Mouse (Mus musculus): Measurements from ENCODE around the gene Pla2g12b. TPM values are rescaled to one million over a fixed set of nuclear protein-coding genes. Genes with fewer than 3 reads are reported as not detected.
A peak's percentile ranks its signal among the peaks of the same experiment; 100 is the strongest.

The Pla2g12b gene
- total RNA-seq, 2 experiments from 2014 or later, result not detected

DNA sequence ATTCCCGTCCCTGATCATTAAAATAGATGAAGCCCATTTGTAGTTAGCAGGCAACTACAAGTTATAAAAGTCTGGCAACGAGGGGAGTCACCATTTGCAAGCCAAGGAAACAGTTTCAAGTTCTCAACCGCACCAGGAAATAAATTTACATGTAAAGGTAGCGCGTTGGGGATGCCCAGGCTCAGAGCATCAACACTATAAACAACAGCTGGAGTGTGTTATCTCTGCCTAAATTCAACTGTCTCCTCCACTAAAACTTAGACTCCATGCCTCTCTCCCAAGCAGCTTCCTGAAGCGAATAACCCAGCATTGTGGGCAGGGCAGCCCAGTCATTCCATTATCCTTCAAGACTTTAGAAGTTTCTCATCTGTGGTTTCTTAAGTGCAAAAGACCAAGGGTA lies 5.0 kb downstream of the Pla2g12b start:
- intact Hi-C loops (cut with DNase I), result no loop called here
- DNase-seq, result no peak

DNA sequence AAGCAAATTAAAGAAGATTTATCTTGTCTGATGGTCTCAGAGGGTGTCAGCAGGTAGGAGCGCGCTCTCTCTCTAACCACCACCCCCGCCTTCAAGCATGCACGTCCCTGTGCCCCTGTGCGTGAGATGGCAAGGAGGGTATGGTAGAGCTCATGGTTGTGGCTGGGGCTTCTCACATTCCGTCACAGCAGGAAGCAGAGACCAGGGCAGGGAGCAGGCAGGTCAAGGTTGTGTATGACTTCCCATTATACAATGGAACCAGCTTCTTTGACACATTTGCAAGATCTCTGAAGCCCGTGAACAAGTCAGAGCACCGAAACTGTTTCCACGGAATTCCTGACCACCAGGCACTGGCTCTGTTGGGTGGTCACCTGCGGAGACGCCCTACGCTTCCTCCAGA lies 6.8 kb downstream of the Pla2g12b start:
- intact Hi-C loops (cut with DNase I), result no loop called here

DNA sequence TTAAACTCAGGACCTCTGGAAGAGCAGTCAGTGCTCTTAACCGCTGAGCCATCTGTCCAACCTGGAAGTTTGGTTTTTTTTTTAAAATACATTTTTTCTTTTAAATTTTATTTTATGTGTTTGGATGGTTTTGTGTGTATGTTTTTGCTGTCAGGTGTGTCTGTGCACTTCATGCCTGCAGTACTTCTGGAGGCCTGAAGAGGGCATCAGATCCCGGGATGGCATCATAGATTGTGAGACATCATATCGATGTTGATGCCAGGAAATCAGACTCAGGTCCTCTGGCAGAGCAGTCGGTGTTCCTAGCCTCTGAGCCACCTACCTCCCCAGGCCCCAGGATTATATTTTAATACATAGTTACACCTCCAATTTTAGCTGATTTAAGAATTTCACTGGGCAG lies 10.3 kb downstream of the Pla2g12b start:
- no peak for DNase-seq
- intact Hi-C loops (cut with DNase I), result no loop called here

More for the DNA sequence above, 6.8 kb downstream of the Pla2g12b start:
- DNase-seq, result no peak

DNA sequence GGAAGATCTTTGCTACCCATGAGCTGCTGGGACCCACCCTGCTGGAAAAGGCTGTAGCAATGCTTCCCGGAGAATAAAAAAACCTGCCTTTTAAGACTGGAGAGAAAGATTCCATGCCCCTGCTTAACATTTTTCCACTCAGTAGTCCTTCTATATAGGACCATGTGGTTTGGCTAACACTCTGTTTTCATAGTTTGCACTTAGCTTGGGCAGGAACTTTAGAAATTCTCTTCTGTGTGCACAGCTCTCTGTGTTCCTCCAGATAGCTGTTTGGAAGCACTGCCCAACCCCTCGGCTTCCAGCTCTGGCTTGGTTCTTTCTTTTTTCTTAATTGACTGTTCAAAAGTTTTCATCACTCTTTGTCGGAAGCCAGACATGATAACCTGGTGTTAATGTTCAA lies 13.2 kb downstream of the Pla2g12b start:
- DNase-seq, result no peak
- intact Hi-C loops (cut with DNase I), result no loop called here

DNA sequence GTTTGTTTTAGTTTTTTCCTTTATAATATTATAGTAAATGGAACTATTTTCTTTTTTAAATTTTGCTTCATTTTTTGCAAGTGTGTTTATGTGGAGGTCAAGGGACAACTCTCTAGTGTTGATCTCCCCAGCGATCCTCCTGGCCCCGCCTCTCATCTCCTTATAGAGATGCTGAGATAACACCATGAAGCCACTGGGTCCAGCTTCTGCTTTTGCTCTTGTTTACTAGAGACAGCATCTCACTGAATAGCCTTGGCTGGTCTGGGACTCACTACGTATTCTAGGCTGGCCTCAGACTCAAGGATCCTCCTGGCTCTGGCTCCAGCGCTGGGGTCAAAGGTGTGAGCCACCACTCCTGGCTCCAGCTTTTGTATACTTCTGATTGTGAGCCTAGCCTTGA lies 16.1 kb downstream of the Pla2g12b start:
- no peak for DNase-seq
- intact Hi-C loops (cut with DNase I), result no loop called here

DNA sequence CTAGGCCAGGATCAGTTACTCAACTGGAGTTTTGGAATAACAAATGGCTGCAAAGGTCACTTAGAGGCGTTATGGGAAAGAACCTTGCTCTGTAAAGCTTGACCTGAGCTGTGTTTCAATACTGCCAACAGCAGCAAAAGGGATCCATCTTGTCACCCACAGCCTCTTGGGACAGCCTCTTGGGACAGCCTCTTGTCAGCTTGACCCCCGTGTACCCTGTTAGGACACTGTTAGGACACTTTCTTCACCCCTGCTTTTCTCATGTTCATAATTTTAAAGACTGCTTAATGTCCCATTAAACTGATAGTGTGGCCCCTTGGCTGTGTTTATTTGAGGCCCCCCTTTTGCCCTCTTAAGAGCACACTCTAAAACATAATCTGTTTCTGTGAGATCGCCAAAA lies 21.0 kb downstream of the Pla2g12b start:
- intact Hi-C loops (cut with DNase I), result no loop called here
- DNase-seq, result no peak

DNA sequence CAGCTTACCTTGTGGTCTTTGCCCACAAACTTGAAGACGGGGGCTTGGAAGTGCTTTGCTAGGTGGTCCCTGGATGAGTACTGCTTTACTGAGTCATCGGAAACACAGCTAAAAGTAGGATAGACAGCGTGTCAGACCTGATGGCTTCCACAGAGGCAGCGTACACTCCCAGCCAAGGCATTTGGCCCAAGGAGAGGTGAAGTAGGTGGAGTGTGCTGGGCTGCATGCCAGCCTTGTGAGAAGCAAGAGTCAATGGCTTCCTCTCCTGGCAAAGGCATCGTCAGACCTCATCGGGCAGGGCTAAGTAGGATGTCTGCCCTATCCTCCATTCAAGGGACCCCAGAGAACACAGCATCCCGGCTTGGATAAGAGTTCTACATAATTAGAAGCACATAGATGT lies 21.9 kb downstream of the Pla2g12b start:
- intact Hi-C loops (cut with DNase I), result no loop called here
- peak; percentile 63 to 73 for DNase-seq

DNA sequence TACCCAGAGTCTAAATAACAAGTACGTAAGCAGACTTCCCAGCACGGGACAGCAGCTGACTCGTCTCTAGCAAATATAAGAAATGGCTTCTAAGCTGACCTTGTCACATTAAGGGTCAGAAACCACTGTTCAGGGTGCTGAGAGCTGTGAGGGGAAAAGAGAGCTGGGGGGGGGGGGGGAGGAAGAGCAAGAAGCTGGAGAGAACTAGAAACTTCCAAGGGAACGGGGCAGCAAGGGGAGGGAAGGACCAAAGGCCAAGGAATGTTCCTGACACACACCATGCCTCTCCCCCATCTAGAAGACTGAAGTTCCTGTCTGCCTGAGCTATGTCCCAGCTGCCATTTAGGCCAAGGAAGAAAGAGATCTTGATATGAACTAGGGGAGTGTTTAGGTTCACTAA lies 22.9 kb downstream of the Pla2g12b start:
- no peak for DNase-seq
- intact Hi-C loops (cut with DNase I), result no loop called here

DNA sequence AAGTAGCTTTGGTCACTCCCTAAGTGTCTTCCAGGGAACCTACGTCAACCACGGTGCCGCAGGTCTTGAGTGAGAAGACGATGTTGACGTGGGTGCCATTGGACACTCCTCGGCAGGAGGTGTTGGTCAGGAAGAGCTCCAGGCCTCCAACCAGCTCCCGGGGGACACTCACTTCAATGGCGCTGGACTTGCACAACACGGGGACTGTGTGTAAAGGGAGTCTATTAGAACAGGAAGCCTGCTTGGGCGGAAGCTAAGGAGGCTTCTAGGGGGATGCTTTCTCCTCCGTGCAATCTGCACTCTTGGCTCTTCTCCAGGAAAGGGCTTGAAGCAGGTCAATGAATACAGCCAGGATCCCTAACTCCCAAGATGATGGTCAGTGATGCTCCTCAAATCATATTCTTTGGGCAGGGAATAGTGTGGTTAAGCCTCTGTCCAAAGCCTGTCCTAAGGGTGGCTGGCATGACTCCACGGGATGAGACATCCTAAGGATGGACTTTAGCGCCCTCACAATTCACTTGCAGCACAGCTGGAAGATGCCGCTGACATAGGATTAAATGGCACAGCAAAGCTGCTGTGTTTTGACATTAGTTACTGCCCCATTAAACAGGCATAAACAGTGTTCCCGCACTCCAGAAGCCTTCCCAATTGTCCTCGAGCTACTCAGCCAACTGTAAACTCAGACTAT lies 26.1 kb downstream of the Pla2g12b start:
- intact Hi-C loops (cut with DNase I), result no loop called here

DNA sequence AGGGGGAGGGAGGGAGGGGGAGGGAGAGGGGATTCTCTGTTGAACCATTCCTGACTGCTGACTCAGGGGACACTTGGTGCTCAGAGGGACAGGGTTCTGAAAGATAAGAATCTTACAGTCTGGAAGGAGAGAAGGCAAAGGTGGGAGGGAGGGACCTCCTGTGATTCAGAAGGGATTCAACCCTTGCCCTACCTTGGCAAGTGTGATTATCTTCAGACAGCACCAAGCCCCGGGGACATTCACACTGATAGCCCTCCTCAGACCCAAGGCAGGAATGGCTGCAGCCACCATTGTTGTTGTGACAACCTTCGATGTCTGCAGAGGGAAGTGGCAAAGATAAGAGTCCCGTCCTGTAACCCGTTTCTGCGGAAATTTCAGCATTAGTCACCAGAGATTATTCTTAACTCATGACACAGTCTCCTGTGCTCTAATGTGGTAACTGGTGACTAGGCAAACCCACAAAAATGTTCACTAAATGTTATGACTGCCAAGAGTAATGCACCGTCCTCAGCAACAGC lies 27.3 kb downstream of the Pla2g12b start:
- no peak for DNase-seq
- intact Hi-C loops (cut with DNase I), result no loop called here

More for the DNA sequence above, 26.1 kb downstream of the Pla2g12b start:
- DNase-seq, result no peak

DNA sequence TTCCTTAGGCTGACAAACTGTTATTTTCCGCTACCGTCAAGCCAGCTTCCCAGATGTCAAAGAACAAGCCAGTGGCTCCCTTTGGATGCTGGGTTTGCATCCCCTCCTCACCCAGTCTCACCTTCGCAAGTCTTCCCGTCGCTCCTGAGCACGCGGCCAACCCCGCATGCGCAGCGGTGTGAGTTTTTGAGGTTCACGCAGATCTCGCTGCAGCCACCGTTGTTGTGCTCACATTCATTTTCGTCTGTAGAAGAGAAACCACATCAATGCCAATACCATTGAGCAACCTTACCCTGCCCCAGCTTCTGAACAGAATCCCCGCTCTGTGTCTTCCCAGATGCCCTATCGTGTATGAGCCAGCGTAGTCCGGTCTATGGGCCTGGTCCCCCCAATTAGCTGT lies 32.3 kb downstream of the Pla2g12b start:
- intact Hi-C loops (cut with DNase I), result no loop called here
- DNase-seq, result no peak

DNA sequence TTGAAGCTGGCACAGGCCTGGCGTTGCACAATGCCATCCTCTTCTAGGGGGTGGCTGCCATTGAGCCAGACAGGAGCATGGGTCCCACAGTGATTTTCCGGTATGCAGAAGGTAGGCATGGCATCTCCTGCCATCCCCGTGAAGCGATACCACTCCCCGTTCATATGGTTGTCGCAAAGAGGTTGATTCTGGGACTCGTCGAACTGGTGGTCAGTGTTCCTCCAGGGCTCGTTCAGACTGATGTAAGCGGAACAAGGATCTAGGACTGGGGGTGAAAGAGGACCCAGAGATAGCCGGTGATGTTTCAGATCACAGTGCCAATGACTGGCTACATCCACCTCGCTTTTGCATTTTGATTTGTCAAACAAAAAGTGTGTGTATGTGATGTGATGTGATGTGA lies 35.2 kb downstream of the Pla2g12b start:
- intact Hi-C loops (cut with DNase I), result no loop called here

DNA sequence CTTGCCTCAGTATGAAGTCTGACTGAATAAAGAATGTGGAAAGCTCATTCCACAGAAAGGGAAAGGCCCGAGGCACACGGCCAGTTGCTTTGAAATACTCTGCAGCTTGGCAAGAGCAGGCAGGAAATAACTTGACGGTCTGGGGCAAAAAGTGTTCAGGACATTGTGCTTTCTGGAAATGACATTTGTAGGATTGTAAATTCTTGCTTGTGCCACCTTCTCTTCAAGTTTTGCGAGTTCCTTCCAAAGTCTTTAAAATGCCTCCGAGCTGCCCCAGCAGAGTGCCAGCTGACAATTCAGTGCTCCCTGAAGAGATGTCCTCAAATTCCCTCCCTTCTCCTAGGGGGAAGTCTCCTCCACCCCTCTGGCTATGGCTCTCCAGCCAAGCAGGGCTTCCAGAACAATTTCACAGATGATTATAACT lies 36.1 kb downstream of the Pla2g12b start:
- intact Hi-C loops (cut with DNase I), result no loop called here
- DNase-seq, result peak; percentile 64

More for the DNA sequence above, 35.2 kb downstream of the Pla2g12b start:
- no peak for DNase-seq

DNA sequence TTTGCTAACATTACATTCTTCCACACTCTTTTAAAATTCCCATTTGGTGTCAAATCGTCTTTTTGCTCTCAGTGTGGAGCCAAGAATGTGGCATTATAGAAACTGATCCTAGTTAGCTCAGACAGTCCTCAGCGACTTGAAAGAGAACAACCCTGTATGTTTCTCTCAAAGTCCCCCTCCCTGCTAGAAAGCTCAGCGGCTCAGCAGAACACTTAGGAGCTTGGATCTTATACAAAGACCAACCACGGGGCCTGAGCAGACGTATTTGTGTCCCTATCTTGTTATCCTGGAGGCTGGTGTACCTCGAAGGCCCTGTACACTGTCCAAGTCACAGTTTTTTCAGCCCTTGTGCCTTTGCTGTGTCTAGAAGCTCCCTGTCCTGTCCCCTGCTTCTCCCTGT lies 36.7 kb downstream of the Pla2g12b start:
- no peak for DNase-seq
- intact Hi-C loops (cut with DNase I), result no loop called here

DNA sequence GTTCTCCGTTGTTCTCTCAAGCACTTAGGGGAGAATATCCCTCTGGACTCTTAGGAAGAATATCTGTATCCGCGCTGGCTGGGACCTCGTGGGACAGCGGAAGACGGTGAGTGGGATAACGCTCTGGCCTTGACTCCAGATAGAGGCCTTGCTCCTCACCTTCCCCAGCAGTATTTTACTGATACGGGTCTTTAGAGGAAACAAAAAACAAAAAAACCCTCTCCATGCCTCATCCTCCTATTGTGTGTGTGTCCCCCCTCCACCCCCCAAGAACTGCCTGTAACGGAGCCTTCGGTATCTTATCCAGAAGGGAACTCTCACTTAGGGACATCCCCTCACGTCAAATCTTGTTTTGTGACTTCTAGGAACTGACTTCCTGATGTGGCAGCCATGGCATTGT lies 38.3 kb downstream of the Pla2g12b start, which contains the start of gene Oit3:
TSS of gene Oit3 (minus strand) at position 44 of the 400 bp plus-strand sequence.
- intact Hi-C loops (cut with DNase I), result no loop called here
- DNase-seq, result no peak

DNA sequence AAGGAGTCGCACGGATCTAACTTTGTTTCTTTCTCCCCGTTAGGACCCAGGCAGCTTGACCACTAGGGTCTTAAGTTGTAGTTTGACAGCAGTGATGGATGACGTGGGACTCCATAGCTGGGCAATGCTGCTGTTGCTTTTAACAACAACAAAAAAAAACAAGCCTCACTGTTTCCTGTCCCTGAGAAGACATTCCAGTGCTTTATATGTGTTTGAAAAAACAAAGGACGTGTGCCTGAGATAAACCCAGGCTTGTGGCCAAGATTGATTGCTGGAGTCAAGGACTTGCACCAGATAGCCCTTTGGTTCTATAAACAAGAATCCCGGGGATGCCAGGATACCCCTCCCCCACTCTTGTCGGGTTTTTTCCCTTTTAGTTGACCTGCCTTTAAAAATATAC lies 39.8 kb downstream of the Pla2g12b start:
- intact Hi-C loops (cut with DNase I), result no loop called here
- no peak for DNase-seq

DNA sequence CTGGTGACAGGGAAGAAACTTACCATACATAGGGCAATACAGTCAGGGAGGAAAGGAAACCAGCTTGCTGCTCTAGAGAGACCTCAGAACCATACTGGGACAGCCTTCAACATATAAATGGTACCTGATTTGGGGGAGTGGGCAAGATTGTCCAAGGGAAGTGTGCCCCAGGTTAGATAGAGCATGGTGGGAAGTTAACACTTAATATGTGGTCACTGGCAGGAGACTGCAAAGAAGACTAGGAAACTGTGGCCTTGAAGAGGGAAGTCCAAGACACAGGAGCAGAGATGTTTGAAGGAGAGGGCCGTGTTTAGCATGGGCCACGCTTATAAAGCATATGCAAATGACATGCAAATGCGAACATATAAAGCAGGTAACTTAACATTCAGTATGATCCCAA lies 40.6 kb downstream of the Pla2g12b start:
- intact Hi-C loops (cut with DNase I), result no loop called here
- no peak for DNase-seq

DNA sequence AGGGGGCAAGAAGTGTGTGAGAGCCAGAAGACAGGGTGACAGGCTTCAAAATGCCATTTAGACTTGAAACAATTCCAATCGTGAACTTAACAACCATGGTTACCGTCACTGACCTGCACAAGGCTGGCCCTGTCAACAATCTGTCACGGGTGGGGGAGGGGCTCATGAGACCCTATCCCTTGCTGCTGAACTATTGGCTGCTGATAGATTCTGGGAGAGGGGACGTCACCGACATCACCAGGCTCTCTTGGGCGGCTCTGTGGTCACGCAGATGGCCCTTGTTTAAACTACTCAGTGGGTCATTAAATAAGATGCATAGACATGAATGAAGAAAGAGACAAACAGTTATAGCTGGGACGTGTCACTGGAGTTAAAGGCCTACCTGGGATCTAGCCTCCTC lies 41.2 kb downstream of the Pla2g12b start:
- intact Hi-C loops (cut with DNase I), result no loop called here
- no peak for DNase-seq

DNA sequence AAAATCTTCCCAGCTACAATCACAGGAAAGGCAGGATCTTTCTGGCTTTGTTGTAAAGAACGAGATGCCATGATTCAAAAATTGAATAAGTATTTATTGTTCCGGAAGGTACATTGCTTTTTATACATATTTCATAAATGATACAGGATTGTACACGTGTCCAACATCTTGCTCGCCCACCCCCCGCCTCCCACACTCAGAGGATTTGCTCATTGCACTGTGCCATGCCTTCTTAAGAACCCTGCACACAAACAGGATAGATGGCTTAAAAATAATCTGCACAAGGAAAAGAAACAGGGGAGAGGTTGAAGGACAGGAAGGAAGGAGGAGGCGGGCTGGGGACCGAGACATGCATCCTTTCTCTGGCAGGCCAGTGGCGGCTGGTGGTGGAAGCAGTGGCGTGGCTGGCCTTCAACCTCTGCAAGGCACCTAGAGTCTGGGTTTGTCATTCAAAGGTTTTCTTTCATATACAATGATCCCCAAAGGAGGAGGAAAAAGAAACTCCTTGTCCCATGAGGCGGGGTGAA lies 43.5 kb downstream of the Pla2g12b start:
- intact Hi-C loops (cut with DNase I), result no loop called here
- DNase-seq, result no peak

DNA sequence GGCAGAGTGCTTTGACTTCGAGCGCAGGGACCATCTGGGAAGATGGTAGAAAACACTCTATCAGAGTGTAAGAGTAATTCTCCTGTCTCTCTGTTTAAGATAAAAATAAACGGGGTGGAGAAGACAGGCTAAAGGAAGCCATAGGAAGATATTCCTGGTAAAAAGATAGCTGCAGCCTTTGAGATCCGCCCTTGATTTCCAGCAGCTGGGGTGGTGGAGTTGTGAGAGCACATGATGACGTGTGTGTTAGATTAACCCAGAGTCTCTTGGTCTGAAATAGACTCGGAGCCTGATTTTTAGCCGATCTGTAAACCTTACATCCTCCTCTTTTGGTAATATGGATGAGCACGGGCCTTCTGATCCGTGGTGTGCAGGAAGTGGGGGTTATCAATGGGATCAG lies 44.1 kb downstream of the Pla2g12b start:
- no peak for DNase-seq
- intact Hi-C loops (cut with DNase I), result no loop called here

DNA sequence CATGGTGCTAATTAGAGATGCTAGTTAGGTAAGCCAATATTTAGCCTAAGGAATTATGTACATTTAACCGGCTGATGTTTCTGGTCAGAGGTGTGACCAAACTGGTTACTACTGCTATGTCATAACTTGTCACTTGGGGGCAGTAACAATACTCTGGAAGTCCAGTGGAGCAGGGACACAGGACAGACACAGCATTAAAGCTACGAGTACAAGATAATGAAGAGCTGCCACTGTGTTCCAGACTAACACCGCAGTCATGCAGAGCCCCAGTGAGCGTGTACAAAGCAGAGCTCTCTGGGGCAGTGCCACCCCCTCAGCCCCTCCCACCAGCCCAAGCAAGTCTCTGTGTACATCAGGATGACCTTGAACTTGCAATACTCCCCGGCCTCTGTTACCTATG lies 48.4 kb downstream of the Pla2g12b start:
- intact Hi-C loops (cut with DNase I), result loop anchor here (5.0 kb wide), 3 partner anchors 165 to 415 kb away; partner anchors contain the start of genes Gm10322 and Mcu
- DNase-seq, result no peak

DNA sequence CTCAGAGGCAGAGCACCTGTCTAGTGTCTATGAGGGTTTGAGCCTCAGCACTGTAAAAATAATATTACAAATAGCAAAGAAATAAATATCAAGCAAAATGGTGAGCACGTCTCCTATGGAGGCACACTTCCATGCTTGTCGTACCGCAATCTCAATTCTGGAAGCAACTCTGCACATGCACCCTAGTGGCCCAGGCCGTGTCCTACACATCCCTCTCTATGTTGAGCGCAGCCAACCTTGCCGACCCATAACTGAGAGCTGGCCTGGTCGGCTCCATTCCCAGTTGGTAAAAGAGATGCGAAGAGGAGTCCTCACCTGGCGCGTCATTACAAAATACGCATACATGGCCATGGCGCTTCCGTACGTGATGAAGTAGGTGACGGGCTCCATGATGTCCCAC lies 51.2 kb downstream of the Pla2g12b start:
- DNase-seq, result no peak
- intact Hi-C loops (cut with DNase I), result loop anchor here (5.0 kb wide), 3 partner anchors 163 to 413 kb away; partner anchors contain the start of genes Gm10322 and Mcu

All from heart, postnatal 36 days (tissue).